Mouse (Mus musculus) midbrain, postnatal 0 days (tissue): Measurements from ENCODE around the gene Cchcr1. TPM values are rescaled to one million over a fixed set of nuclear protein-coding genes. Genes with fewer than 3 reads are reported as not detected.

Experiments used
- ATAC-seq: fragments of 200-750 bp; cut with Nextera tagmentation; 2 replicates; pipeline ENCODE4 v1.8.0; 2017; ENCODE audit warnings: moderate number of reproducible peaks, mild to moderate bottlenecking, moderate TSS enrichment, moderate library complexity; ENCODE audit not compliant: low FRiP score
- DNase-seq: peaks from one replicate; pipeline ENCODE4 v3.0.0-alpha.2; 2015; ENCODE audit warnings: low spot score
- H3K27ac ChIP-seq: fragments of 300-500 bp; sonication (generic); 2 replicates; pipeline ENCODE4 v1.5.1; 2014; ENCODE audit warnings: low read depth, mild to moderate bottlenecking, low read length, mixed read lengths
- H3K27me3 ChIP-seq: fragments of 300-500 bp; sonication (generic); 2 replicates; pipeline ENCODE4 v1.6.1; 2014; ENCODE audit warnings: low read length, control low read depth, mixed read lengths; ENCODE audit not compliant: insufficient read depth
- H3K36me3 ChIP-seq: fragments of 300-500 bp; sonication (generic); 2 replicates; pipeline ENCODE4 v1.6.1; 2014; ENCODE audit warnings: low read length, control low read depth, mixed read lengths; ENCODE audit not compliant: insufficient read depth
- H3K4me1 ChIP-seq: fragments of 300-500 bp; sonication (generic); 2 replicates; pipeline ENCODE4 v1.6.1; 2014; ENCODE audit warnings: mild to moderate bottlenecking, control low read depth, antibody characterized with exemption, low read length, mixed read lengths; ENCODE audit not compliant: insufficient read depth
- H3K4me2 ChIP-seq: fragments of 300-500 bp; sonication (generic); 2 replicates; pipeline ENCODE4 v1.6.1; 2014; ENCODE audit warnings: low read depth, mild to moderate bottlenecking, low read length, mixed read lengths; ENCODE audit not compliant: poor library complexity, severe bottlenecking
- H3K4me3 ChIP-seq: fragments of 300-500 bp; sonication (generic); 2 replicates; pipeline ENCODE4 v1.5.1; 2014; ENCODE audit warnings: low read depth, mild to moderate bottlenecking, low read length, moderate library complexity
- H3K9ac ChIP-seq: fragments of 300-500 bp; sonication (generic); replicated peaks from 2 replicates; pipeline ENCODE4 v1.6.1; 2014; ENCODE audit warnings: mild to moderate bottlenecking, low read length, moderate library complexity, mixed read lengths; ENCODE audit not compliant: poor library complexity, severe bottlenecking
- H3K9me3 ChIP-seq: fragments of 300-500 bp; sonication (generic); 2 replicates; pipeline ENCODE4 v1.6.1; 2016; ENCODE audit warnings: low read length, control low read depth
- CTCF ChIP-seq: IDR thresholded peaks from 2 replicates; pipeline ENCODE4 v1.5.1; 2016; ENCODE audit warnings: antibody characterized with exemption, mild to moderate bottlenecking
- WGBS: fragments of 180-500 bp; shearing (Covaris S2); extraction: QIAGEN DNeasy Blood & Tissue Kit; methylation state at CpG from one replicate; pipeline ENCODE4 v1.1.7; 2014; 5-methylcytosine and 5-hydroxymethylcytosine counted together
- polyA plus RNA-seq: library from polyadenylated mRNA; unstranded; fragments of >200 nt; fragmentation: Nextera tagmentation; extraction: Ambion mirVana; gene quantifications from 2 replicates; pipeline ENCODE4 v1.2.1, GENCODE M21; 2015
- total RNA-seq: library from RNA; depleted of rRNA; stranded (reverse); fragments of >200 nt; gene quantifications from 2 replicates; pipeline ENCODE4 v1.2.3, GENCODE M21; 2014

Cchcr1 gene
- total and polyA plus RNA-seq, 2 experiments from 2014 or later = 1.9 to 4.0 TPM

GRCm38 (mm10) chr17:35486726-35487125 lies 30.2 kb upstream of the Cchcr1 start:
- WGBS = 66% methylated on average over 10 of the region's 10 CpGs
- H3K36me3 ChIP-seq = no peaks in the 10 kb centered on the region
- H3K4me3 ChIP-seq = no peak overlapping the region
- no peak for TF ChIP-seq CTCF
- no peak overlapping the region for H3K27ac ChIP-seq
- H3K4me2 ChIP-seq = no peak overlapping the region
- DNase-seq (no peak), ATAC-seq (no peak)
- no peaks in the 10 kb centered on the region for H3K4me1 ChIP-seq
- no peak overlapping the region for H3K9ac ChIP-seq
- H3K9me3 ChIP-seq = no peaks in the 10 kb centered on the region
- H3K27me3 ChIP-seq = no peaks in the 10 kb centered on the region

- no peak for TF ChIP-seq CTCF
- no peak overlapping the region for H3K4me2 ChIP-seq
- no peak overlapping the region for H3K9ac ChIP-seq
- no peak overlapping the region for H3K27ac ChIP-seq
- no peaks in the 10 kb centered on the region for H3K4me1 ChIP-seq
- DNase-seq (no peak), ATAC-seq (no peak)
- H3K4me3 ChIP-seq = no peak overlapping the region
- 100% methylated on average over 2 of the region's 2 CpGs for WGBS
- H3K36me3 ChIP-seq = no peaks in the 10 kb centered on the region
- no peaks in the 10 kb centered on the region for H3K27me3 ChIP-seq
- no peaks in the 10 kb centered on the region for H3K9me3 ChIP-seq
Measured at GRCm38 (mm10) chr17:35488041-35488440, 28.9 kb upstream of the Cchcr1 start.

GRCm38 (mm10) chr17:35490320-35490719 lies 26.6 kb upstream of the Cchcr1 start:
- ATAC-seq = no peak
- Histone ChIP-seq H3K9ac (no peak overlapping the region), H3K4me1 (no peaks in the 10 kb centered on the region), H3K9me3 (no peaks in the 10 kb centered on the region), H3K4me3 (no peak overlapping the region), H3K36me3 (no peaks in the 10 kb centered on the region), H3K27ac (no peak overlapping the region), H3K4me2 (no peak overlapping the region), H3K27me3 (no peaks in the 10 kb centered on the region)
- no peak for DNase-seq
- no peak for TF ChIP-seq CTCF
- 53% methylated on average over 5 of the region's 5 CpGs for WGBS

GRCm38 (mm10) chr17:35497124-35497523 lies 19.8 kb upstream of the Cchcr1 start:
- Histone ChIP-seq H3K27ac (no peak overlapping the region), H3K4me3 (no peak overlapping the region), H3K9me3 (no peaks in the 10 kb centered on the region), H3K36me3 (no peaks in the 10 kb centered on the region; the same call in 1 of the 2 replicates), H3K4me1 (no peaks in the 10 kb centered on the region), H3K9ac (no peak overlapping the region), H3K27me3 (no peaks in the 10 kb centered on the region), H3K4me2 (no peak overlapping the region)
- TF ChIP-seq CTCF = no peak
- WGBS = 97% methylated on average over 7 of the region's 7 CpGs
- DNase-seq (no peak), ATAC-seq (no peak)

GRCm38 (mm10) chr17:35502226-35502625 lies 14.7 kb upstream of the Cchcr1 start:
- H3K27ac ChIP-seq = no peak overlapping the region
- 17% methylated on average over 6 of the region's 6 CpGs for WGBS
- no peaks in the 10 kb centered on the region for H3K9me3 ChIP-seq

GRCm38 (mm10) chr17:35502762-35503161 lies 14.1 kb upstream of the Cchcr1 start:
- Histone ChIP-seq H3K27ac (no peak overlapping the region), H3K27me3 (peaks cover 31% of the 10 kb centered on the region; the same call in 1 of the 2 replicates), H3K36me3 (no peaks in the 10 kb centered on the region; the same call in 1 of the 2 replicates), H3K4me2 (no peak overlapping the region), H3K9me3 (no peaks in the 10 kb centered on the region), H3K4me3 (no peak overlapping the region), H3K4me1 (no peaks in the 10 kb centered on the region), H3K9ac (no peak overlapping the region)
- no peak for DNase-seq
- 47% methylated on average over 5 of the region's 5 CpGs for WGBS
- no peak for TF ChIP-seq CTCF
- ATAC-seq = no peak

More at GRCm38 (mm10) chr17:35502226-35502625, 14.7 kb upstream of the Cchcr1 start:
- Histone ChIP-seq H3K9ac (no peak overlapping the region), H3K36me3 (no peaks in the 10 kb centered on the region; the same call in 1 of the 2 replicates), H3K27me3 (peaks cover 31% of the 10 kb centered on the region; the same call in 1 of the 2 replicates), H3K4me2 (no peak overlapping the region), H3K4me1 (no peaks in the 10 kb centered on the region), H3K4me3 (no peak overlapping the region)
- no peak for DNase-seq
- ATAC-seq = no peak
- TF ChIP-seq CTCF = no peak
